Mouse (Mus musculus) activated CD4-positive, CD25-positive, alpha-beta regulatory T cell, adult 4 months (primary cell): ENCODE data around the gene Gm8113. TPM values are rescaled to one million over a fixed set of nuclear protein-coding genes. Genes with fewer than 3 reads are reported as not detected.
"Not testable (repeated sequence)": the region's sequence is repeated elsewhere in the genome, so short reads cannot be mapped to it uniquely, and the experiment has no call there.

ENCODE experiments used
- ATAC-seq: one replicate; pipeline ENCODE4 v1.8.0; 2017
- polyA plus RNA-seq, 2 experiments: library from polyadenylated mRNA; unstranded; fragments of 100-300 nt; shearing (Covaris generic); gene quantifications; one replicate each; pipeline ENCODE4 v1.2.1; 2017

The Gm8113 gene
- under 1 TPM in 1 of 2 experiments, not detected in 1; 0.12 TPM for polyA plus RNA-seq

- ATAC-seq, result not testable (repeated sequence)
Measured at GRCm38 (mm10) chr14:43924688-43925403, at the start of gene Gm8113. TSS of gene Gm8113 (plus strand) at chr14:43925390.

DNA sequence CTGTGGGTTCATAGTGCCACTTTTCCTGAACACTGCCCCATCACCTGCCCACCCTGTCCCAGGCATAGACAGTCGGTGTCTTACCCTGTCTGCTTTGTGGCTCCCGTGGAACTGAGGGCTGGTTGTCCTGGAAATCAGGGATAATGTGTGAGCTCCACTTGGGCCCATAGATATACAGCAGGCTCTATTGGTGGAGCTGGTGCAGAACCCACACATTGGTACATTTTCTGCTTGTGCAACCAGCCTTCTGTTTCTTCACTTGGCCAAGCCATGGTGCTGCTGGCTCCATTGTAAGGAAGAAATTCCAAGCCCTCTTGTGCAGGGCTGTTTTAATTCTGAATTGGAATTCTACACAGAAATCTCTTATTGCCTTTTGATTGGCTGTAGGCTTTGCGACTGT, 49.8 kb upstream of the Gm8113 start, which contains the start of gene Ear1:
Ear1 (minus strand) TSS at position 101 of the 400 bp plus-strand sequence.
- ATAC-seq, result not testable (repeated sequence)

GRCm38 (mm10) chr14:43877789-43878188, 47.4 kb upstream of the Gm8113 start:
- ATAC-seq, result not testable (repeated sequence)

- ATAC-seq, result not testable (repeated sequence)
Measured at GRCm38 (mm10) chr14:43879966-43880545, 45.1 kb upstream of the Gm8113 start.

GRCm38 (mm10) chr14:43886235-43886634, 39.0 kb upstream of the Gm8113 start:
- not testable (repeated sequence) for ATAC-seq

GRCm38 (mm10) chr14:43891288-43891687, 33.9 kb upstream of the Gm8113 start:
- ATAC-seq, result not testable (repeated sequence)

GRCm38 (mm10) chr14:43895357-43895756, 29.8 kb upstream of the Gm8113 start:
- ATAC-seq, result not testable (repeated sequence)

DNA sequence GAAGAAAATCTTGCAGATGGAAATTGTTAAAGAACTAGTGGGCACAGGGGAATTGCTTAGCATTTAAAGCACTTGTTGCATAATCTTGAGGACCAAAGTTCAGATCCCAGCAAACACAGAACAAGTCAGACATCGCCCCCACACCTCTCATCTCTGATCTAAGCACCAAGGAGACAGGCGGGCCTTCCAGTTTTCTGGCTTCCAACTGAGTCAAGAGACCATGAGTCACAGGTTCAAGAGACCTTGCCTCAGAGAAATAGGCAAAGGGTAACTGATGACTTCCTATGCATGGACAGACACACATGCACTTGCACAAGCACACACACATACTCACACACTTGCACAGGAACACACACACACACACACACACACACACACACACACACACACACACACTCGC, 26.6 kb upstream of the Gm8113 start:
- not testable (repeated sequence) for ATAC-seq

DNA sequence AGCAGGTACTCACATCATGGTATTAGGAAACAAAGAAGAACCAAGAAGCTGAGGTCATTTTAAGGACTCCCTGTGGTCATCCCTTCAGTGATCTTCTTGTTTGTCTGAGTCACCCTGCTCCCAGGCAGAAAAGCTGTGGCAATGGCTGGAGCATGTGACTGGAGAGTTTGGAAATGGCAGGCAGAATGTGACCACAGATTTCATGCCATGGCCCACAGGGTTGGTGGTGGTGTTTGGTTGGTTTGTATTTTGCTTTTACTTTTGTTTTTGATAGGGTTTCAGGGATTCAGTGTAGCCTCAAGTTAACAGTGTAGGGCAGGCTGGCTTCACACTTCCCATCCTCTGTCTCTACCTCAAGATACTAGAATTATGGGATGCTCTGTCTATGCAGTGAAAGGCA, 7.0 kb upstream of the Gm8113 start:
- ATAC-seq, result not testable (repeated sequence)

DNA sequence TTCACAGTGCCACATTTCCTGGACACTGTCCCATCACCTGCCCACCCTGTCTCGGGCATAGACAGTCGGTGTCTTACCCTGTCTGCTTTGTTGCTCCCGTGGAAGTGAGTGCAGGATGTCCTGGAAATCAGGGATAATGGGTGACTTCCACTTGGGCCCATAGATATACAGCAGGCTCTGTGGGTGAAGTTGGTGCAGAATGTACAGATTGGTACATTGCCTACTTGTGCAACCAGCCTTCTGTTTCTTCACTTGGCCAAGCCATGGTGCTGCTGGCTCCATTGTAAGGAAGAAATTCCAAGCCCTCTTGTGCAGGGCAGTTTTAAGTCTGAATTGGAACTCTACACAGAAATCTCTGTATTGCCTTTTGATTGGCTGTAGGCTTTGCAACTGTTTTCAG, 1.7 kb upstream of the Gm8113 start, which contains the start of gene Ear10:
Ear10 (minus strand) TSS at position 101 of the 400 bp plus-strand sequence.
- ATAC-seq, result not testable (repeated sequence)

DNA sequence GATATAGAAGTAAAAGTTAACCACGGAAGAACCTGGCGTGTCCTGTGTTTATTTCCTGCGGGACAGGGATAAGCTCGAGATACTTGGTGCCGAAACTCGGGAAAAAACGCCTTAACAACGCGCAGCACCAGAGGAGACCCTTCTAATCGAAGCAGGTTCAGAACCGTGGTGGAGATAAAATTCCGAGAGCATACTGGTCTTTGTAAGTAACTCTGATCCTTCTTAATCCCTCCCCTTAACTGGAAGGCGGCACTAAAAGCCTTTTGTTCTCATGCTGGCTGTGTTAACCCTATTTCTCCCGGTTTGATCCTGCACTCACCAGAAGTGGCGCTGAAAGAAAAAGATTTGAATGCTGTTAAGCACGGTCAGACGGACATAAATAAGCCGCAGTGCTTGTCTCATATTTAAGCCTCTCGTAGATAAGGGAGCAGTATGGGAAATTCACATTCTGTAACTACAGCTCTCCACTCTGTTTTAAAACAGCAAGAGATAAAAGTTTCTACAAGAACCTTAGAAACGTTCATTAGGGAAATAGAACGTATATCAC, 287 bp downstream of the Gm8113 start:
- ATAC-seq, result not testable (repeated sequence)

- not testable (repeated sequence) for ATAC-seq
Measured at GRCm38 (mm10) chr14:43932991-43933390, 7.8 kb downstream of the Gm8113 start.

DNA sequence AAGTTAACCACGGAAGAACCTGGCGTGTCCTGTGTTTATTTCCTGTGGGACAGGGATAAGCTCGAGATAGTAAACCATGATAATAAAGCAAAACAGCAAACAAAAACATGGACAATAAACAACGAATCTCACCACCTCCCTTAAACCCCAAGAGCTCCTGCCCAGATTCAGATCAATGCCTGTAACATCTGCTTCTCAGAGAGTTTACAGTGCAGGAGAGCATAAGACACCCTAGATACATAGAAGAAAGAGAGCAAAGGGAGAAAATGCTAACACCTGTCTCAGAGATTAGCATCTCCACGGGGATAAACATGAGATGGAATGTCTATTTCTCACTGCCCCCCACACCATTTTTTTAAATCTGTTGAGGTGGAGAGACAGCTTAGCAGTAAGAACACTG, 8.2 kb downstream of the Gm8113 start:
- not testable (repeated sequence) for ATAC-seq

DNA sequence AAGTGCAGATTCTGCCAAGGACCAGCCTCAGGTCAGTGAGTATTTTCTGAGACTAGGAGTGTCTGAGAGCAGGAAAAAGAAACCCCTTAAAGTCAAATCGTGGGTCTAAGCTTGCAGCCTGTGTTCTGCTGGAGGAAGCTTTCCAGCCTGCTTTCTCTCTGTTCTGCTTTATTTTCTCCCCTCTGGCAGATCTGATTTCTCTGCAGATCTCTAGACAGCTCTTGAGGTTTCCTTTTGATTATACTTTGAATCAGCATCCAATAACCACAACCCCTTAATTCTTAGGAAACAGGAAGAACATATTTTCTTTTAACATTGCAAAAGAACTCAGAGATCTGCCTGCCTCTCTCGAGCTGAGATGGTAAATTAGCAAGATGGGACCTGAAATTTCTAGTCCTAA, 28.2 kb downstream of the Gm8113 start:
- not testable (repeated sequence) for ATAC-seq

- ATAC-seq, result not testable (repeated sequence)
Measured at GRCm38 (mm10) chr14:43955074-43955473, 29.9 kb downstream of the Gm8113 start.

- ATAC-seq, result not testable (repeated sequence)
Measured at GRCm38 (mm10) chr14:43956769-43957168, 31.6 kb downstream of the Gm8113 start, which contains the start of gene Ang5. TSS of gene Ang5 (plus strand) at chr14:43957069.

Other genes with a start within 250 kb of the Gm8113 start
- not detected for gene Gm8165, start 248.2 kb upstream of the Gm8113 start, polyA plus RNA-seq
- gene Gm7324, start 227.6 kb upstream of the Gm8113 start, polyA plus RNA-seq, result 1 to 10 TPM in 1 of 2 experiments, under 1 TPM in 1; 0.52 to 2.3 TPM
- not detected for gene Gm16506, start 197.9 kb upstream of the Gm8113 start, polyA plus RNA-seq
- not detected for gene Gm6526, start 177.5 kb upstream of the Gm8113 start, polyA plus RNA-seq
- not detected for gene Gm8180, start 140.6 kb upstream of the Gm8113 start, polyA plus RNA-seq
- not detected for gene Ear1, start 49.9 kb upstream of the Gm8113 start, polyA plus RNA-seq
- not detected for gene Ear10, start 1.8 kb upstream of the Gm8113 start, polyA plus RNA-seq
- not detected for gene Ang5, start 31.7 kb downstream of the Gm8113 start, polyA plus RNA-seq
- gene Ang6, start 76.9 kb downstream of the Gm8113 start, polyA plus RNA-seq, result not detected
- gene Ear2, start 177.3 kb downstream of the Gm8113 start, polyA plus RNA-seq, result under 1 TPM in 1 of 2 experiments, not detected in 1; 0.79 TPM
- not detected for gene Gm3327, start 198.5 kb downstream of the Gm8113 start, polyA plus RNA-seq